Mouse (Mus musculus) gastrocnemius, postnatal 25 days (tissue): ENCODE measurements at regions not wholly inside any gene's neighbourhood (a gene's known extent, or its start where the extent isn't known, plus 50 kb on each side); places are given as distances from the start of the nearest gene placed in this dataset.

ENCODE experiments used
- DNase-seq: peaks from one replicate; pipeline ENCODE4 v3.0.0; 2022

DNA sequence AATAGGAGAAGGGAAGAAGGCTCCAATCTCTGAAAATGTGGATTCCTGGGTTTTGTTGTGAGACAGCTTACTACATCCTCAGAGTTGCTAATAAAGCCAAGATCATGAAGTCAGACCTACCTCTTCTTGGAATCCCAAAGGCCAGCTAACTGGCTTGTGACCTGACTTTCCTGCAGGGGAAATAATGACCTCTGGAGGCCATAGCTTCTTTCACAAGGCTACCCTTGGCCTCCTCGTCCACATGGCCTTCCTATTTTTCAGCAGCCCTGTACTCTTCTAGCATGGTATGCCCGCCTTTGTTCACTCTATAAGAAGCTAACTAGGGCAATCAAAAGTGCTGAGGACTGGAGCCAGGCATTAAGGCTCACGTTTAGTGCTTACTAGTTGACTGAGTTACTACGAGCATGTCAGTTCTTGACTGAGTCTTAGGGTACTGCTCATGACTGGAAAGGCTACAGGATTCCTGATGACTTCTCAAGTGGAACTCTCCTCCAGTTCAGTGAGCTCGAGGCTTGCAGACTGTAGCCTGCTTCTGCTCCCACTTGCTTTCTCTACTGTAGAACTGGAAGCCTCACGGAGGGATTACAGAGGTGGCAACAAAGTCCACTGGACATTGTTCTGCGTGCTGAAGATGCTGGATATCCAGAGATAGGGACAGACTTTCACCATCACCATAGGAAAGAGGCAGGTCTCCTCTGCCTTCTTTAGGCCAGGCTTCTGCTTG is 230.8 kb upstream of the Map3k1 start:
- DNase-seq = no peak

GRCm38 (mm10) chr13:112043524-112044246 is 234.9 kb upstream of the Map3k1 start:
- DNase-seq = no peak

- no peak for DNase-seq
Measured at GRCm38 (mm10) chr13:112044372-112044771, 235.6 kb upstream of the Map3k1 start.

GRCm38 (mm10) chr13:112046247-112047211 is 237.7 kb upstream of the Map3k1 start:
- no peak for DNase-seq

GRCm38 (mm10) chr13:112047408-112047807 is 238.6 kb upstream of the Map3k1 start:
- no peak for DNase-seq

DNA sequence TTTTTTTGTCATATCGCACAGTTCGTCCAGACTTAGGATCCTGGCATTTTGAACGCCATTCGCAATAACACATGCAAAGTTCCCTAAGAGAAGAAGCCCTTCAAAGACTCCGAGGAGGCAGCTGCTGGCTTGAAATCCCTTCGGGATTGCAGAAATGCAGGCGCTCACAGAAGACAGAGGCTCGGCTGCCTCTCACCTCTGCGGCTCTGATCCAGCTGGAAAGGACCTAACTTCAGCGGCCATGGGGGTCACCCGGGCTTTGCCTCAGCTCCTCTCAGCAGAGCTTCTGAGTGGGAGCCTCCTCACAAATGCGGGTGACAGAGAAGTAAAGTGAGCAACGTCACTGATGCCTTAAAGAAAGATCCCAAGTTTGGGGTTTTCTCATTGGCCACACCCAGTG is 239.1 kb upstream of the Map3k1 start:
- DNase-seq = no peak

DNA sequence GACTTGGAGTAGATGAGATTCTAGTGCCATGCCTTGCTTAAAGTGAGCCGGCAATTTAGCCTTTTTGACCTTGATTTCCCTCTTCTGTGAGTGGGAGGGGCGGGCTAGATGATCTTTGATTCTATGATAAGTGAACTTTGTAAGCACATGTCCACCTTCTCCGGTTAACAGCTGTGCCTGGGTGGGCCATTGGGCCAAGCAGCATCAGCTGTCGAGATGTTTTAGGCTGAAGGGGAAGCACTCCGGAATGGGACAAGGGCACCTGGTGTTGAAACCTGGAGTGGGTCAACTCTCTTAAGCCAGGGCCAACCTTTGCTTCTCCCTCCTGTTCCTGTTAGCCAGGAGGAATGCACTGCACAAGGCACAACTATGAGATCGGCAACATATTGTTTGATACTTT is 239.5 kb upstream of the Map3k1 start:
- DNase-seq = no peak

DNA sequence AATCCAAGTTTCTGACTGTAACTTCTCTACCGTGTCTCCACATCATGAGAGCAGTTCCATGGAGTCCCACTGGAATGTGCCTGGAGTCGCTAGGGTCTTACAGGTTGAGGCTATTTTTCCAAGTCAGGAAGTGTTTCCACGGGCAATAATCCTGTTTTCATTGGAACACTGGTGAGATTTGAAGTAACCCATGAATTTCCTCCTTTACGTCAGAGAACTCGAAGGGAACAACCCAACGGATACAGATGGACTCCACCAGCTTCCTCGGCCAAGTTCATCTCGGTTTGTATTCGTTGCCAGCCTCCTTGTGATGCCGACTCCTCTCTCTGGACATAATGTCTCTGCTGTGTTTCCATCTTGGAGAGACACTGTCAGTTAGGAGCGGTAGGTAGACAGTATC is 237.4 kb upstream of the Ankrd55 start:
- DNase-seq = no peak

- no peak for DNase-seq
Measured at GRCm38 (mm10) chr13:112052011-112052410, 236.2 kb upstream of the Ankrd55 start.

GRCm38 (mm10) chr13:112052456-112052855 is 235.8 kb upstream of the Ankrd55 start:
- DNase-seq = no peak

DNA sequence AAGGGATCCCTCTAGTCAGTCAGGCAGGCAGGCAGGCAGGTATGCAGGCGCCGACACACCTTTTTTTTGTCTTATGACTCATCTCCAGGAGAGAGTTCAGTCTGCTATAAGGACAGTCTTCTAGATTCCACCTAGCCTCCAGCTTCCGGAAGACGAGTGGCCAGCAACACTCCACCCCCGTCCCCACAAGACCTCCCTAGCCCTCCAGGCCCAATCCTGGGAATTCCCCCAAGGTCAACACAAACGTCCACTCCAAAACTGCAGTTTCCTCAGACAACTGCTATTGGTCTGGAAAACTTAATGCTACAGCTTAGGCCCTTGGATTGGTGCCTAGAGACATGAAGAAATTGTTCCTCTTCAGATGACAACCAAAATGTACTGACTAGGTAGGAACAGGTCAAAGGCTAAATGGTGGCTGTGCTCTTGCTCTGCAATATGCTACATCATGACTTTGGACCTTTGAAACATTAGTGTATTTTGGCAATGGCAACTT is 233.3 kb upstream of the Ankrd55 start:
- DNase-seq = no peak

- no peak for DNase-seq
Measured at GRCm38 (mm10) chr13:112058218-112058617, 230.0 kb upstream of the Ankrd55 start.

- no peak for DNase-seq
Measured at GRCm38 (mm10) chr13:112058771-112059170, 229.5 kb upstream of the Ankrd55 start.

GRCm38 (mm10) chr13:112062024-112062423 is 226.2 kb upstream of the Ankrd55 start:
- DNase-seq = no peak

GRCm38 (mm10) chr13:112063409-112064111 is 224.7 kb upstream of the Ankrd55 start:
- DNase-seq = no peak

- DNase-seq = no peak
Measured at GRCm38 (mm10) chr13:112064681-112065080, 223.6 kb upstream of the Ankrd55 start.

GRCm38 (mm10) chr13:112067066-112067847 is 221.0 kb upstream of the Ankrd55 start:
- DNase-seq = peak; percentile 60

DNA sequence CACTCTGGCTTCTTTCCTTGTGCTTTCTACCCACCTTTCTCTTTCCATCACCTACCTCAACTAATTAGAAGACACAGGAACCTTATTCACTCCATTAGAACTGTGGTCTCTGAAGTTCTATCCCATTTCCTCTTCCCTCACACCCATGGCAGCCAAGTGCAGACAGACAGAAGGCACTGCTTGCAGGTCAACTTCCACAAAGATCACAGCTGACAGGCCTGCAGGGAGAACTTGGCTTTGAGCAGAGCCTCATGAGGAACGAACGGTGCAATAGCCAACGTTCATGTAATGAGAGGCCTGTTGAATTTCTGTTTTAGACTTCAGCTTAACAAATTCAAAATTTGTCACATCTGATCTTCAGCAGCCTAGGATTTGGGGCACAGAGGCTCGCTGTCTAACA is 217.5 kb upstream of the Ankrd55 start:
- no peak for DNase-seq

DNA sequence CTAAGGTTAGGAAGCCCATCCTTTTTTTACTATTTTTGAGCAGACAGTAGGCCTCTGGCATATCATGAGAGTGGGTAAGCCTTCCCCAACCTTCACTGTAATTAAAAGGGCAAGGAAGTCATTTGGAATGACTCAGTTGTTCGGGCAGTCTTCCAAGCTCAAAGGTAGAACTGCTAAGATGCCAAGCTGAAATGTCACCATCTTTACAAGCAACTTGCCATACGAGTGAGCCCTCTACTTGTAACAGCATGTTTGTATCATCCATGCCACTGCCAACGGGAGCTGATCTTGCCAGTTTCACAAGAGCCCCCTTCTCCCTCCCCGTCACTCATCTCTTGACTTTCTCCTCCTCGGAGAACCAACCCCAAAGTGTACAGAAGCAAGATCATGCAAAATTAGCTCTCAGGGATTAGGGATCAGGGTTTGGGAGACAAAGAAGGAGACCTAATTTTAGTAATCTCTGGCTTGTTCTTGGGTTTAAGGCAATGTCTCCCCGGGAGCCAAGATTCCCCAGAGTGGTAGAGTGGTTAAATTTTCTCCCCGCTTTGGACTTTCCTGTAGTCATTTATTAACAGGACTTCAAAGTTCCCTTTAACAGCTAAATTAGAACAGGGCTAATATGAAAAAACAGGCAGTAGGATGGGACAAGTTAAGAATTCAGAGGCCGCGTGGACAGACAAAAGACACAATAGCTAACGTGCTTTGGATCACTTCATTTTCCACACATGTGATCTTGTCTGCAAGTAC is 216.9 kb upstream of the Ankrd55 start:
- DNase-seq = no peak

GRCm38 (mm10) chr13:112071956-112072314 is 216.3 kb upstream of the Ankrd55 start:
- no peak for DNase-seq
